Mouse (Mus musculus): ENCODE data around the gene Efhd2. TPM values are rescaled to one million over a fixed set of nuclear protein-coding genes. Genes with fewer than 3 reads are reported as not detected.

Efhd2 gene
- total RNA-seq, 4 experiments from 2014 or later, result 257 to 276 (median 261) TPM

- DNase-seq (ENCODE audit: low spot score in 2 of 2), result no peak
Measured at GRCm38 (mm10) chr4:141881289-141881914, 6.7 kb upstream of the Efhd2 start.

DNA sequence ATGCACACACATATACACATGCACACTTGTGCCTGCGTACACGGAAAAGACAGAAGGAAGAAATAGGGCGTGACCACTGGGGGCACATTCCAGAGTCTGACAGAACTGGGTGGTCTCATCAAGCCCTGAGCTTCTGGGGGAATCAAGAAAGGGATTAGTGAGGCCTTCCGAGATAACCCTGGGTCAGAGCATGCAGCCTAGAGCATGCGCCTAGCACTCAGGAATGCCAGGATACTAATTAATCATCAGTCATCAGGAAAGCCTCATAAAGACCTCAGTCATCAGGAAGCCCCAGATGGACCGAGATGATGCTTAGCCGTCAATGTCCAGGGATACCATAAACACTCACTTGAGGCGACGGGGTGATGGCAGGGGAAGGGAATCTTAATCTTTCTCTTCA, 5.2 kb upstream of the Efhd2 start:
- DNase-seq (ENCODE audit: low spot score in 2 of 2), result no peak

GRCm38 (mm10) chr4:141879074-141879473, 4.4 kb upstream of the Efhd2 start:
- no peak for DNase-seq (ENCODE audit: low spot score in 2 of 2)

DNA sequence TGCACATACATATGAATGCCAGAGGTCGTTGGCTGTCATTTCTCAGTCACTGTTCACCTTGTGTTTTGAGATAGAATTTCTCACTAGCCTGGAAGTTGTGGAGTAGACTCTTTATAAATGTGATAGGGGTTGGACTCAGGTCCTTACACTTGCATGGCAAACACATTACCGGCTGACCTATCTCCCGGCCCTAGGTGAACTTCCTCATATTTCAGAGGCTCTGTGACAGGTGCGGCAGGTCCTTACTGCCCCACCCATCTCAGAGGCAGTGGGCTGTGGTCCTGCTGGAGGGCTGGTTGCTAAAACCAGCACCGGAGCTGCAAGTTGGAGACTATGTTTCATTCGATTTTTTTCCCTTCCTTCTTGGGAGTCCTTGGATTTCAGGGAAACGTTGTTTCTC, 3.9 kb upstream of the Efhd2 start:
- no peak for DNase-seq (ENCODE audit: low spot score in 2 of 2)

DNA sequence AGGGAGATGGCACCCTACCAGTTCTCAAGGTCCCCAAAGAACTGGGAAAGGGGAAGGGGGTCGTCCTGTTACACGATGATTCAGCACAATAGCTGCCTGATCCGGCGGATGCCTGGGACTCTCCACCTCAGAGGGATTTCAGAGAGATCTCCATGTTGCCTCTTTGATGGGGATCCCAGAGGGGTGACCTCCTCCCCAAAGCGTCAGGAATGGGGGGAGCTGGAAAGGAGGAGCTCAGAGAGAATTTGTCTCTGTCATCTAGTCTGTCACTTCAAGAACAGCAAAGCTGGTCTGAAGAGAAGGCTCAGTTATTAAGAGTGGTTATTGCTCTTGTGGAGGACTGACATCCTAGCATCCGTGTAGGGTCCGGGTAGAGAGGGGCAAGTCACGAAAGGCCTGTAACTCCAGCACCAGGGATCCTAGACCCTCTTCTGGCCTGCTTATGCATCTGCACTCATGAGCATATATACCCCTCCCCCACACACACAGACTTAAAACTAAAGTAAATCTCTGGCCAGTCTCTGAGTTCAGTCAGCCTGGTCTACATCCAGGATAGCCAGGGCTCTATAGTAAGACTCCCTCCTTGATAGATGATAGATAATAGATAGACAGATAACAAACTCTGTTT, 875 bp upstream of the Efhd2 start:
- no peak for DNase-seq (ENCODE audit: low spot score in 2 of 2)

DNA sequence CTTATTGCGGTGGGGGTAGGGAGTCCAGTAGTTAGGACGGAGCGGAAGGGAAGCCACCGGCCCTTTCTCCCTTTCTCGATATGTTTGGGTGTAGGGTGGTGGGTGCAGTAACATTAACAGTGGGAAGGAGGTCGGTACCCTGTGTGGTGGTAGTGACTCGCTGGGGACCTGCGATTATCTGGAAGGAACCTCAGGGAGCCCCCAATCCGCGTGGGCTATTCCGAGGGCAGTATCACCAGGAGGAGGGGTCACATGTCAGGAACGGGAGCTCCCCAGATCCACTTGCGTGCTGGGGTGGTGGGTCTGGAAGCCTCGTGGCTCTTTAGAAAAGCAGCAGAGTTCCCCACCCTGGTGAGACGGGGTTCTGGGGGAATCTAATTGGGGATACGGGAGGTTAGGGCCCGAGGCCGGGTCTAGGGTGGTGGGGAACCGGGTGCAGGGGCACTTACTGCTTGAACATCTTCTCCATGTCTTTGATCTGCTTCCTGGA, 564 bp downstream of the Efhd2 start:
- no peak for DNase-seq (ENCODE audit: low spot score in 2 of 2)

DNA sequence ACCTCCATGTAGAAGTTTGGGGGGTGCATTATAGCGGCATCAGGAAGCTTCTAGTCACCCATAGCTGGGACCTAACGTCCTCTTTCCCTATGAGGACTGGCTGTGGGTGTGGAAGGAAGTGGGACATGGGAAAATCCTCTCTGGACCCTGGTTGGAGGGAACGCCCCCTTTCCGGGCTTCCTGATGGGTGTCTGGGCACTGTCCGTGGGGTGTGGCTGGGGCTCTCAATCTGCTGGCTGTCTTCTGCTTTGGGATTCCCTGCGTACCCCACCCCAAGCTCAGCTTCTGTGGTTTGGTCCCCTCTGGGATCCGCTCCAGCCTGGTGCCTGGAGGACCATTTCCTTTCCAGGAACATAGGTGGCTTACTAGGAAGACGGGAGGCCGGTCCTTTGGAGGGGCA, 1.7 kb downstream of the Efhd2 start:
- peak in 1 of 2 experiments; percentile 15 for DNase-seq (ENCODE audit: low spot score in 2 of 2)

DNA sequence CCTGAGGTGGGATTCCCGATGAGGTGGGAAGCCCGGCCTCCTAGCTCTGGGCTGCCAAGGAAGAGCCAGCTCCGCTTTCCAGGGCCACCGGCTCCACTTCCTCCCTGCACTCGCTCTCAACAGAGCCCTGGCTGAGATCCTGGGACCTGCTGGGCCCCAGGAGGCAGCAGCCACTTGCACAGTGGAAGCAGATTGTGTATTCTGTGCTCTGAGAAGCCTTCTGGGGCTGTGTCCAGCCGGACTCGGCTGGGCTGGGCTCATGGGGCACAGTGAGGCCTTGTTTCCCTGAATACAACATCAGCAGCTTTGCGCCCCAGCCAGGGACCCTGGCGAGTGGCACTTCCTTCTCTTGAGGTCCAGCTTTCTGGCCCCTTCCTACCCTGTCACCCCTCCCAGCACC, 2.8 kb downstream of the Efhd2 start:
- DNase-seq (ENCODE audit: low spot score in 2 of 2), result peak in 1 of 2 experiments; percentile 73

DNA sequence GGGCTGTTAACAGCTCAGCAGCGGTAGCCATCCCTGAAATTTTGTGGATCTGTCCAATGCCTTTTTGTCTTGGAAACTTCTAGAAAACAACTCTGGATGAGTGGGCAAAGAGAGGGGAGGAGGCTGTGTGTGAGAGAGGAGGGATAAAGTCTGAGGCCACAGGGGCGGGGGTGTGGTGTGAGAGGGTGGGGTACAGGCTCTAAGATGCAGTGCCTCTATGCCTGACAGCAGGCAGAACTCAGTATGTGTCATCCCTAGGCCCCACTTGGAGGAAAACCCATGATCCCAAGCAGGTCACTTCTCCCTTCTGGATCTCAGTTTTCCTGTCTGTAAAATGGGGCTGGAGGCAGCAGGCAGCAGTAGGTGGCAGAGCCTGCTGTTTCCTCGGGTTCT, 3.4 kb downstream of the Efhd2 start:
- no peak for DNase-seq (ENCODE audit: low spot score in 2 of 2)

GRCm38 (mm10) chr4:141870666-141871332, 3.9 kb downstream of the Efhd2 start:
- no peak for DNase-seq (ENCODE audit: low spot score in 2 of 2)

DNA sequence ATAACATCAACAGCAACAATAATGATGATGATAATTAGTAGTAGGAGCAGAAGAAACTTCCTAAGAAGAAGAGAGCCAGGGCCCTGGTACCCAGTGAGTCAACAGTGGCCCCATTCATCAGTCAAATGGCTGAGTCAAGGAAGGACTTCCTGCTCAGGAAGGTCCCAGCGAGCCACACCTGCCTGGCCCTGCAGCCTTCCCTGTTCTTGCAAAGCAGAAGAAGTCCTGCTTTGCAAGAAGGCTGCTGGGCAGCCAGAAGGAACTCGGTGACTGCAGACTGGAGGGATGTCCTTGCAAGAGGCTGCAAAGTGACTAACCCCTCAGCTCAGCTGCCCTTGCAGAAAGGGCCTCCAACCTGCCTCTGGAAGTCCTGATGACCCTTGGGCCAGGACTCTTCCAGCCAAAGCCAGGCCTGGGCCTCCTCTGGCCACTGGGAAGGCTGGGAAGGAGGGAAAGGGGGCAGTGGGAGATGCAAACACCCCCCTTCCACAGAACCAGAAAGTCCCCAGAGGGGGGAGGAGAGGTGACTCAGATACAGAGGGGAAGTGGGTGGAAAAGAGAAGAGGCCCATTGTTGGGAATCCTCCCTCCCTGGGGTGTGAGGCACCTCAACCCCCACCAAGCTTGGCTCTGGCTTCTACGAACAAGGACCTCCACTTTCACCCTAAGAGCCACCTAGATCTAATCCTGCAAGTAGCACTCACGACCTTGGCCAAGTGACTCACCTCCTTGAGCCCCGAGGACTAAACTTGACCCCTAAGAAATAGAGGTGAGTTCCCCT, 5.1 kb downstream of the Efhd2 start:
- no peak for DNase-seq (ENCODE audit: low spot score in 2 of 2)

DNA sequence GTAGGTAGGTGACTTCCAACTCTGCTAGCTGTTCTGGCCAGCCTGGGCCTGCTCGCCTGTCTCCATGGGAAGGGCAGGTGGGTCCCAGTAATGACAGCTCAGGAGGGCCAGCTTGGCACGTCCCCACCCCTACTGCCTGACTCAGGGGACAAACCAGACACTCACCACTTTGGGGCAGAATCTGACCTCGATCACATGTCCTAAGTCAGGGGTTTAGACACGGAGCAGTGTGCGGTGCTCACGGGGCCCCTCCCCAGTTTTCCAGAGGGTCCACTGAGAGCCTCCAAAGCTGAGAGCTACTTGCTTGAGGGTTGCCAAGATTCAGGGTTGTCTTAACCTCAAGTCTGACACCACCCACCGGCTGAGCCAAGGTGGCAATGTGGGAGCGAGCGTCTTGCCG, 6.7 kb downstream of the Efhd2 start:
- DNase-seq (ENCODE audit: low spot score in 2 of 2), result peak in 1 of 2 experiments; percentile 23

DNA sequence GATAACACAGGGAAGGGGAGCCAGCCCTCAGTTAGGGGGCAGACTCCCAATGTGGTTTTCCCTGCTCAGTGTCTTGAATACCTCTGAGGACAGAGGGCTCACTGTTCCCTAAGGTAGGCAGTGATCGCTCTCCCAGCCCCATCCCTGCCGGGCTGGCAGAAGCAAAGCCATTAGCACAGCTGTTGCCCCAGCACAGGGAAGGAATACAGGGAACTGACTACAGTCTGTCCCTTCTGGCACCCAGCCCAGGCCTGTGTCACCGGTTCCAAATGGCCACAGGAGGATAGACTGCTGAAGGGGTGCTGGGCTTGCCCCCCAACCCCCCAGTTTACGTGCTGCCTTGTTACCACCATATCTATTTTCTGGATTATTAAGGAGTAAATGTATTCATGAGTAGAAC, 7.2 kb downstream of the Efhd2 start:
- DNase-seq (ENCODE audit: low spot score in 2 of 2), result peak in 1 of 2 experiments; percentile 65

DNA sequence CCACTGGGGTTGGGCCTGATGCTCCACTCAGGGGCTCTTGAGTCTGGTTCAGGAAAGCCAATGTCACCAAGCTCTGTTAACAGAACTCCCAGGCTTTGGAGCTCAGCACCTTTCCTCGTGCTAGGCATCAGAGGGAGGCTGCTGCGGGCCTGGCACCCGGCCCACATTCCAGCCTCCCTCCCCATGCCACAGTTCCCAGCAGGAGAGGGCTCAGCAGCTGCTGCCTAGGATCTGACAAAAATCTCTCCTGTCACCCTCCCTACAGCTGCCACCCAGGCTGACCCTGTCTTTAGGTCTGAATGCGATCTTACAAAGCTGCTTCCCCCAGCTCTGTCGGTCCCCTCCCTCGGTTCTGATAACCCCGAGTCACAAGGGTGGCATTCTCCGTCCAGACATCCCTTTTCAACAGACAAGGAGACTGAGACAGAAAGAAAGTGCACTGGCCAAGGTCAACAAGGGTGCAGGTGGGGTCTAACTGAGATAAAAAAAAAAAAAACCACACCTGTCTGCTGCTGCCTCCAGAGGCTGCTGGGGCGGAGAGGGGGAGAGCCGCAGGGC, 7.7 kb downstream of the Efhd2 start:
- peak; percentile 28 to 59 for DNase-seq (ENCODE audit: low spot score in 2 of 2)

GRCm38 (mm10) chr4:141865600-141865999, 9.1 kb downstream of the Efhd2 start:
- no peak for DNase-seq (ENCODE audit: low spot score in 2 of 2)

DNA sequence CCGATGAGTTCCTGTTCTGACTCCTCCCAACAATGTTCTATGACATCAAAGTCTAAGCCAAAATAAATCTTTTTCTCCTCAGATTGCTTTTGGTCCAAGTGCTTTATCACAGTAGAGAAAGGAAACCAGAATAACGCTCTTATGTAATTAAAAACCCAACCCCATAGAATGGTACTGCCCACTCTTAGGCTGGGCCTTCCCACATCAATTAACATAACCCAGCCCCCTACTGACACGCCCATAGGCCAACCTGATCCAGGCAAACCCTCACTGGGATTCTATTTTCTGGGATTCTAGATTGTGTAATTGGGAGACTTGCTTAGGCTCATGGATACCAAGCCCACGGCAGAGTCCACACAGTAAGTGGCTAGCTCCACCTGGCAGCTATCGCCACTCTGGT, 9.7 kb downstream of the Efhd2 start:
- DNase-seq (ENCODE audit: low spot score in 2 of 2), result no peak

- DNase-seq (ENCODE audit: low spot score in 2 of 2), result peak in 1 of 2 experiments; percentile 7
Measured at GRCm38 (mm10) chr4:141864506-141864905, 10.2 kb downstream of the Efhd2 start.

- DNase-seq (ENCODE audit: low spot score in 2 of 2), result peak in 1 of 2 experiments; percentile 14
Measured at GRCm38 (mm10) chr4:141863726-141864280, 10.9 kb downstream of the Efhd2 start.

DNA sequence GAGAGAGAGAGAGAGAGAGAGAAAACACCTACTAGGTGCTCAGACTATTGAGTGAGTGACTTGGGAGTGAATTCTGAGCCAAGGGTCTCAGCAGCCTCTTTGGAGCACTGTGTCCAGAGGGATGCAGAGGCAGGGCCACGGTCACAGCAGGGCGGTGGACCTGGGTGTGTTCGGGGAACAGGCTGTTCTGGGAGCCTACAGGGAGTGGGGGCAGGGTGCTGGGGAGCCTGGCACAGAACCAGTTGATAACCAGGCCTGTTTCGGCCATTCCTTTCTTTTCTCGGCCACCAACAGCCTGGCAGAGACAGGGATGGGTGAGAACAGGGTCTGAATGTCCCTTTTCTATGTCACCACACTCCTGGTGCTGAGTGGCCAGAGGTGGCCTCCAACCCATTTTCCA, 11.9 kb downstream of the Efhd2 start:
- DNase-seq (ENCODE audit: low spot score in 2 of 2), result peak in 1 of 2 experiments; percentile 5

- DNase-seq (ENCODE audit: low spot score in 2 of 2), result peak in 1 of 2 experiments; percentile 15
Measured at GRCm38 (mm10) chr4:141861591-141862295, 13.0 kb downstream of the Efhd2 start.
